Mouse (Mus musculus): ENCODE data around the gene Cd6. TPM values are rescaled to one million over a fixed set of nuclear protein-coding genes. Genes with fewer than 3 reads are reported as not detected.

The Cd6 gene
- polyA plus RNA-seq, 1 experiment = 41.0 TPM

DNA sequence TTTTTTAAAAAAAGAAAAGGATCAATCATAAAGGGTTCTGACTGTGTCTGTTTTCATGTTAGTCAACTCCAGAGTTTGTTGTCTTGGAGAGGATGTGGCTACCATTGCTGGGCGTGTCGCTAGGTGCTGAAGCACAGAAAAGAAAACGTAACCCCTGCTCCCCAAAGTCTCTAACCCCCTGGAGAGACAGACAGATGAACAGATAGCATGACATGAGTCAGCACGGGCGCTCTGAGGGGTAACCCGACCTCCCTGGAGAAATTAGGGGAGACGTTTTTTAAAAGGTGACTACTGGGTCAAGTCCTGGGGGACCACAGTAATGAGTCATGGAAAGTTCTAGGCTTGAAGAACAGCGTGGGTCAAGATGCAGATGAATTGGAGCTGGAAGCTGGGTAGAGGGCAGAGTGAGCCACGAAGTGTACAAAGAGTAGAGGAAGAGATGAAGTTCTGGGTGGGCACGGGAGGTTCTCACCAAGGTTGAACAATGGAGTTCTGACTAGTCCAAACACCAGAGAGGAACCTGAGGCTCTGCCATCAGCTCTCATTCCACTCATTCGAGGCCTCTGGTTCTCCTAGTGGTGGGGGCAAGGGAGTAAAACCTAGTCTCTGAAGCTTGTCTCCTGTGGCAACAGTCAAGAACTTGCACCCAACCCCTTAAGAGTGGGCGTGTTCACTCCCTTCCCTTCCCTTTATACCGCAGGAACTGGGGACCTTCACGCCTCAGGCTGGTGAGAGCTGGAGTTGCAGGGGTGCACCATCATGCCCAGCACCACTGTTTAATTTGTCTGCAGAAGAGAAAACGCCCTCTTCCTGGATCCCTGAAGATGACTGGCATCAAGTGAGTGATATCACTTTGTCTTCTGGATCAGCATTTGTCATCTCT, 9.4 kb upstream of the Cd6 start, which contains the start of gene Slc15a3:
Gene Slc15a3 (plus strand): TSS at position 718 of the 883 bp plus-strand sequence.
- Histone ChIP-seq H3K36me3 (ENCODE audit: control insufficient read depth, insufficient read depth, low read length) (no peaks in the 10 kb centered on the region), H3K4me1 (ENCODE audit: control insufficient read depth, insufficient read depth, insufficient read length) (peaks cover 24% of the 10 kb centered on the region), H3K27ac (ENCODE audit: insufficient read depth, low read length) (no peak within 1 kb of the TSS), H3K27me3 (ENCODE audit: control insufficient read depth, insufficient read depth, low read length) (no peaks in the 10 kb centered on the region), H3K4me3 (ENCODE audit: extremely low read depth, insufficient read depth, insufficient read length) (no peak within 1 kb of the TSS)
- WGBS = 36% methylated on average over 15 of the region's 15 CpGs
- TF ChIP-seq CTCF (IDR thresholded peaks at IDR 0.05; ENCODE audit: extremely low read depth, insufficient read depth, insufficient read length, insufficient replicate concordance) = no peak
- no peak for TF ChIP-seq POLR2A (IDR thresholded peaks at IDR 0.05; ENCODE audit: low read depth, low read length)
- DNase-seq (ENCODE audit: low read depth in 1 of 2, low spot score in 2 of 2) = no peak

GRCm38 (mm10) chr19:10835671-10836070, 5.8 kb upstream of the Cd6 start:
- DNase-seq (ENCODE audit: low read depth in 1 of 2, low spot score in 2 of 2) = no peak
- Histone ChIP-seq H3K4me3 (ENCODE audit: extremely low read depth, insufficient read depth, insufficient read length) (no peak overlapping the region), H3K27ac (ENCODE audit: insufficient read depth, low read length) (no peak overlapping the region), H3K27me3 (ENCODE audit: control insufficient read depth, insufficient read depth, low read length) (no peaks in the 10 kb centered on the region), H3K36me3 (ENCODE audit: control insufficient read depth, insufficient read depth, low read length) (no peaks in the 10 kb centered on the region), H3K4me1 (ENCODE audit: control insufficient read depth, insufficient read depth, insufficient read length) (peaks cover 7% of the 10 kb centered on the region; the same call in 1 of the 2 replicates)
- WGBS = 90% methylated on average over 3 of the region's 3 CpGs
- TF ChIP-seq CTCF (IDR thresholded peaks at IDR 0.05; ENCODE audit: extremely low read depth, insufficient read depth, insufficient read length, insufficient replicate concordance) (no peak), POLR2A (IDR thresholded peaks at IDR 0.05; ENCODE audit: low read depth, low read length) (no peak)

GRCm38 (mm10) chr19:10833611-10834010, 3.8 kb upstream of the Cd6 start:
- Histone ChIP-seq H3K36me3 (ENCODE audit: control insufficient read depth, insufficient read depth, low read length) (no peaks in the 10 kb centered on the region), H3K4me3 (ENCODE audit: extremely low read depth, insufficient read depth, insufficient read length) (no peak overlapping the region), H3K27ac (ENCODE audit: insufficient read depth, low read length) (no peak overlapping the region), H3K4me1 (ENCODE audit: control insufficient read depth, insufficient read depth, insufficient read length) (no peaks in the 10 kb centered on the region; the same call in 1 of the 2 replicates), H3K27me3 (ENCODE audit: control insufficient read depth, insufficient read depth, low read length) (no peaks in the 10 kb centered on the region)
- WGBS = 80% methylated on average over 3 of the region's 3 CpGs
- no peak for DNase-seq (ENCODE audit: low read depth in 1 of 2, low spot score in 2 of 2)
- TF ChIP-seq CTCF (IDR thresholded peaks at IDR 0.05; ENCODE audit: extremely low read depth, insufficient read depth, insufficient read length, insufficient replicate concordance) (no peak), POLR2A (IDR thresholded peaks at IDR 0.05; ENCODE audit: low read depth, low read length) (no peak)

DNA sequence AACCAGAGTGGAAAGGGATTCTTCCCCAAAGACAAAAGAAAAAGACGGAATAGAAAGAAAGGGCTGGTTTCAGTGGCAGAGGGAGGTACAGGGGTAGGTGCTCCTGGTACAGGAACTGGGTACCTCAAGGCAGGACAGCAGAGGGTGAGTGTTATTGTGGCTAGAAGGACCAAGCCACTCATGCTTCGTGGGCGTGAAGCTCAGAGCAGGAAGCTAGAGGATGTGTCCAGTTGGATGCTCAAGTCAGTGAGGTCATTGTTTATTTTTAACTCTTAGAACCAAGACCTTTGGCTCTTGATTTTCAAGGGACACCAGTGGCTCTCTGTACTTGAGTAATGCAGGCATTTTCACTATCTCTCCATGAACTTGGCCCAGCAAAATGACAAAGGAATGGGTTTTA, 2.2 kb upstream of the Cd6 start:
- 76% methylated on average over 3 of the region's 3 CpGs for WGBS
- Histone ChIP-seq H3K27ac (ENCODE audit: insufficient read depth, low read length) (no peak overlapping the region), H3K36me3 (ENCODE audit: control insufficient read depth, insufficient read depth, low read length) (no peaks in the 10 kb centered on the region), H3K4me3 (ENCODE audit: extremely low read depth, insufficient read depth, insufficient read length) (no peak overlapping the region), H3K4me1 (ENCODE audit: control insufficient read depth, insufficient read depth, insufficient read length) (peaks cover 3% of the 10 kb centered on the region; the same call in 1 of the 2 replicates), H3K27me3 (ENCODE audit: control insufficient read depth, insufficient read depth, low read length) (no peaks in the 10 kb centered on the region)
- no peak for DNase-seq (ENCODE audit: low read depth in 1 of 2, low spot score in 2 of 2)
- no peak for TF ChIP-seq POLR2A (IDR thresholded peaks at IDR 0.05; ENCODE audit: low read depth, low read length)
- no peak for TF ChIP-seq CTCF (IDR thresholded peaks at IDR 0.05; ENCODE audit: extremely low read depth, insufficient read depth, insufficient read length, insufficient replicate concordance)

- Histone ChIP-seq H3K36me3 (ENCODE audit: control insufficient read depth, insufficient read depth, low read length) (no peaks in the 10 kb centered on the region), H3K4me1 (ENCODE audit: control insufficient read depth, insufficient read depth, insufficient read length) (peaks cover 3% of the 10 kb centered on the region; the same call in 1 of the 2 replicates), H3K27ac (ENCODE audit: insufficient read depth, low read length) (no peak overlapping the region), H3K27me3 (ENCODE audit: control insufficient read depth, insufficient read depth, low read length) (no peaks in the 10 kb centered on the region), H3K4me3 (ENCODE audit: extremely low read depth, insufficient read depth, insufficient read length) (no peak overlapping the region)
- TF ChIP-seq POLR2A (IDR thresholded peaks at IDR 0.05; ENCODE audit: low read depth, low read length) = no peak
- peak; percentile 74; the same call in 1 of the 2 replicates for TF ChIP-seq CTCF (IDR thresholded peaks at IDR 0.05; ENCODE audit: extremely low read depth, insufficient read depth, insufficient read length, insufficient replicate concordance)
- DNase-seq (ENCODE audit: low read depth in 1 of 2, low spot score in 2 of 2) = peak; percentile 47 to 70
- WGBS = 6% methylated on average over 5 of the region's 5 CpGs
Measured at GRCm38 (mm10) chr19:10831424-10831823, 1.6 kb upstream of the Cd6 start.

- no peak for DNase-seq (ENCODE audit: low read depth in 1 of 2, low spot score in 2 of 2)
- Histone ChIP-seq H3K4me3 (ENCODE audit: extremely low read depth, insufficient read depth, insufficient read length) (peak overlapping the region; percentile 52), H3K36me3 (ENCODE audit: control insufficient read depth, insufficient read depth, low read length) (no peaks in the 10 kb centered on the region), H3K27ac (ENCODE audit: insufficient read depth, low read length) (peak overlapping the region; percentile 82), H3K4me1 (ENCODE audit: control insufficient read depth, insufficient read depth, insufficient read length) (peaks cover 3% of the 10 kb centered on the region; the same call in 1 of the 2 replicates), H3K27me3 (ENCODE audit: control insufficient read depth, insufficient read depth, low read length) (no peaks in the 10 kb centered on the region)
- 51% methylated on average over 5 of the region's 5 CpGs for WGBS
- TF ChIP-seq CTCF (IDR thresholded peaks at IDR 0.05; ENCODE audit: extremely low read depth, insufficient read depth, insufficient read length, insufficient replicate concordance) (no peak), POLR2A (IDR thresholded peaks at IDR 0.05; ENCODE audit: low read depth, low read length) (no peak)
Measured at GRCm38 (mm10) chr19:10828321-10828720, 1.5 kb downstream of the Cd6 start.

GRCm38 (mm10) chr19:10824061-10824460, 5.8 kb downstream of the Cd6 start:
- DNase-seq (ENCODE audit: low read depth in 1 of 2, low spot score in 2 of 2) = no peak
- H3K27ac ChIP-seq (ENCODE audit: insufficient read depth, low read length) = no peak overlapping the region
- no peaks in the 10 kb centered on the region for H3K36me3 ChIP-seq (ENCODE audit: control insufficient read depth, insufficient read depth, low read length)
- TF ChIP-seq CTCF (IDR thresholded peaks at IDR 0.05; ENCODE audit: extremely low read depth, insufficient read depth, insufficient read length, insufficient replicate concordance) (no peak), POLR2A (IDR thresholded peaks at IDR 0.05; ENCODE audit: low read depth, low read length) (no peak)
- peaks cover 3% of the 10 kb centered on the region; the same call in 1 of the 2 replicates for H3K4me1 ChIP-seq (ENCODE audit: control insufficient read depth, insufficient read depth, insufficient read length)
- no peak overlapping the region for H3K4me3 ChIP-seq (ENCODE audit: extremely low read depth, insufficient read depth, insufficient read length)
- 82% methylated on average over 7 of the region's 7 CpGs for whole genome bisulfite sequencing
- H3K27me3 ChIP-seq (ENCODE audit: control insufficient read depth, insufficient read depth, low read length) = no peaks in the 10 kb centered on the region
